Mouse (Mus musculus): Measurements from ENCODE around the gene 4930519G04Rik. TPM values are rescaled to one million over a fixed set of nuclear protein-coding genes. Genes with fewer than 3 reads are reported as not detected.

Gene 4930519G04Rik
- polyA plus RNA-seq, 1 experiment from 2014 or later, result not detected

Small RNA genes lying within 50 kb of the gene (microRNA-seq; reads per million reads assigned to microRNA genes)
- gene Mir6240, result 12.2 reads per million, percentile 29 among the genes with 10 or more reads in this experiment

Other genes starting within 250 kb of the 4930519G04Rik start
- gene Trpv4, start 195.2 kb upstream of the 4930519G04Rik start, polyA plus RNA-seq (2015; fragmentation: Nextera tagmentation; extraction: Ambion mirVana), result 0.71 and 0.83 TPM in 2 replicates
- 50.5 and 50.8 TPM in 2 replicates for gene Gltp, start 162.7 kb upstream of the 4930519G04Rik start, polyA plus RNA-seq (2015; fragmentation: Nextera tagmentation; extraction: Ambion mirVana)
- 8.0 and 8.1 TPM in 2 replicates for gene Tchp, start 145.9 kb upstream of the 4930519G04Rik start, polyA plus RNA-seq (2015; fragmentation: Nextera tagmentation; extraction: Ambion mirVana)
- gene Ankrd13a, start 79.0 kb upstream of the 4930519G04Rik start, polyA plus RNA-seq (2015; fragmentation: Nextera tagmentation; extraction: Ambion mirVana), result 28.5 and 29.3 TPM in 2 replicates
- 28.1 and 30.3 TPM in 2 replicates for gene Git2, start 78.1 kb upstream of the 4930519G04Rik start, polyA plus RNA-seq (2015; fragmentation: Nextera tagmentation; extraction: Ambion mirVana)
- 53.8 and 54.5 TPM in 2 replicates for gene 1500011B03Rik, start 30.2 kb upstream of the 4930519G04Rik start, polyA plus RNA-seq (2015; fragmentation: Nextera tagmentation; extraction: Ambion mirVana)
- gene Gm9936, start 5.0 kb downstream of the 4930519G04Rik start, polyA plus RNA-seq (2015; fragmentation: Nextera tagmentation; extraction: Ambion mirVana), result not detected in 2 replicates
- gene Oasl2, start 43.3 kb downstream of the 4930519G04Rik start, polyA plus RNA-seq (2015; fragmentation: Nextera tagmentation; extraction: Ambion mirVana), result 4.5 and 6.2 TPM in 2 replicates
- 0.56 and 0.67 TPM in 2 replicates for gene Oasl1, start 69.6 kb downstream of the 4930519G04Rik start, polyA plus RNA-seq (2015; fragmentation: Nextera tagmentation; extraction: Ambion mirVana)
- 37.4 and 40.6 TPM in 2 replicates for gene 2210016L21Rik, start 88.5 kb downstream of the 4930519G04Rik start, polyA plus RNA-seq (2015; fragmentation: Nextera tagmentation; extraction: Ambion mirVana)
- gene Hnf1a, start 117.4 kb downstream of the 4930519G04Rik start, polyA plus RNA-seq (2015; fragmentation: Nextera tagmentation; extraction: Ambion mirVana), result 0.13 and 0.17 TPM in 2 replicates
- gene Sppl3, start 157.5 kb downstream of the 4930519G04Rik start, polyA plus RNA-seq (2015; fragmentation: Nextera tagmentation; extraction: Ambion mirVana), result 6.5 and 6.9 TPM in 2 replicates
- 16.7 and 18.7 TPM in 2 replicates for gene Gm10401, start 244.6 kb downstream of the 4930519G04Rik start, polyA plus RNA-seq (2015; fragmentation: Nextera tagmentation; extraction: Ambion mirVana)